Mouse (Mus musculus) midbrain, postnatal 0 days (tissue): Measurements from ENCODE around the gene Dbndd2. TPM values are rescaled to one million over a fixed set of nuclear protein-coding genes. Genes with fewer than 3 reads are reported as not detected.
A peak's percentile ranks its signal among the peaks of the same experiment; 100 is the strongest.

ENCODE experiments used
- ATAC-seq: fragments of 200-750 bp; cut with Nextera tagmentation; 2 replicates; pipeline ENCODE4 v1.8.0; 2017; ENCODE audit warnings: moderate number of reproducible peaks, mild to moderate bottlenecking, moderate TSS enrichment, moderate library complexity; ENCODE audit not compliant: low FRiP score
- DNase-seq: peaks from one replicate; pipeline ENCODE4 v3.0.0-alpha.2; 2015; ENCODE audit warnings: low spot score
- H3K27ac ChIP-seq: fragments of 300-500 bp; sonication (generic); 2 replicates; pipeline ENCODE4 v1.5.1; 2014; ENCODE audit warnings: low read depth, mild to moderate bottlenecking, low read length, mixed read lengths
- H3K27me3 ChIP-seq: fragments of 300-500 bp; sonication (generic); 2 replicates; pipeline ENCODE4 v1.6.1; 2014; ENCODE audit warnings: low read length, control low read depth, mixed read lengths; ENCODE audit not compliant: insufficient read depth
- H3K36me3 ChIP-seq: fragments of 300-500 bp; sonication (generic); 2 replicates; pipeline ENCODE4 v1.6.1; 2014; ENCODE audit warnings: low read length, control low read depth, mixed read lengths; ENCODE audit not compliant: insufficient read depth
- H3K4me1 ChIP-seq: fragments of 300-500 bp; sonication (generic); 2 replicates; pipeline ENCODE4 v1.6.1; 2014; ENCODE audit warnings: mild to moderate bottlenecking, control low read depth, antibody characterized with exemption, low read length, mixed read lengths; ENCODE audit not compliant: insufficient read depth
- H3K4me2 ChIP-seq: fragments of 300-500 bp; sonication (generic); 2 replicates; pipeline ENCODE4 v1.6.1; 2014; ENCODE audit warnings: low read depth, mild to moderate bottlenecking, low read length, mixed read lengths; ENCODE audit not compliant: poor library complexity, severe bottlenecking
- H3K4me3 ChIP-seq: fragments of 300-500 bp; sonication (generic); 2 replicates; pipeline ENCODE4 v1.5.1; 2014; ENCODE audit warnings: low read depth, mild to moderate bottlenecking, low read length, moderate library complexity
- H3K9ac ChIP-seq: fragments of 300-500 bp; sonication (generic); replicated peaks from 2 replicates; pipeline ENCODE4 v1.6.1; 2014; ENCODE audit warnings: mild to moderate bottlenecking, low read length, moderate library complexity, mixed read lengths; ENCODE audit not compliant: poor library complexity, severe bottlenecking
- H3K9me3 ChIP-seq: fragments of 300-500 bp; sonication (generic); 2 replicates; pipeline ENCODE4 v1.6.1; 2016; ENCODE audit warnings: low read length, control low read depth
- CTCF ChIP-seq: IDR thresholded peaks from 2 replicates; pipeline ENCODE4 v1.5.1; 2016; ENCODE audit warnings: antibody characterized with exemption, mild to moderate bottlenecking
- WGBS: fragments of 180-500 bp; shearing (Covaris S2); extraction: QIAGEN DNeasy Blood & Tissue Kit; methylation state at CpG from one replicate; pipeline ENCODE4 v1.1.7; 2014; 5-methylcytosine and 5-hydroxymethylcytosine counted together
- polyA plus RNA-seq: library from polyadenylated mRNA; unstranded; fragments of >200 nt; fragmentation: Nextera tagmentation; extraction: Ambion mirVana; gene quantifications from 2 replicates; pipeline ENCODE4 v1.2.1, GENCODE M21; 2015
- total RNA-seq: library from RNA; depleted of rRNA; stranded (reverse); fragments of >200 nt; gene quantifications from 2 replicates; pipeline ENCODE4 v1.2.3, GENCODE M21; 2014

The Dbndd2 gene
- total and polyA plus RNA-seq, 2 experiments from 2014 or later, result 25.4 to 26.7 TPM

DNA sequence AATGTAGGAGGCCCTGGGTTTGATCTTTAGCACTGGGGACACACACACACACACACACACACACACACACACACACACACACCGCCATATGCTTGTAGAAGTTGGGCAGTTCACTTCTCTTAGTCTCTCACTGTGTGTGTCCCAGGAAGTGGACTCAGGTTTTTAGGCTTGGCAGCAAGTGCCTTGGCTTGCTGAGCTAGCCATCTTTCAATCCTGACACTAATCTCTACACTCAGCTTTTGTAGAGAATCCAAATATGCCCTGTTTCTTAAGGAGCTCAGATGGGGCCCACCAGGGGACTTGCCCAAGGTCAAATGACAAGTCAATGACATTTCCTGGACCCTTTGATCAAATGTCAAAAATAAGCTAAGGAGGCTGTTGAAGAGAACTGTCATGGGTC is 29.5 kb upstream of the Dbndd2 start:
- H3K27ac ChIP-seq, result no peak overlapping the region
- DNase-seq (no peak), ATAC-seq (no peak)
- no peaks in the 10 kb centered on the region for H3K27me3 ChIP-seq
- TF ChIP-seq CTCF, result no peak
- 73% methylated on average over 1 of the region's 1 CpGs for WGBS
- peak overlapping the region; percentile 35; the same call in 1 of the 2 replicates for H3K4me2 ChIP-seq
- H3K36me3 ChIP-seq, result no peaks in the 10 kb centered on the region
- H3K4me3 ChIP-seq, result no peak overlapping the region
- H3K4me1 ChIP-seq, result no peaks in the 10 kb centered on the region
- H3K9me3 ChIP-seq, result no peaks in the 10 kb centered on the region
- H3K9ac ChIP-seq, result no peak overlapping the region; the same call in 1 of the 2 replicates

- Histone ChIP-seq H3K27me3 (no peaks in the 10 kb centered on the region), H3K36me3 (no peaks in the 10 kb centered on the region), H3K4me2 (peak within 1 kb of the TSS; percentile 35), H3K27ac (no peak within 1 kb of the TSS), H3K4me3 (no peak within 1 kb of the TSS; the same call in 1 of the 2 replicates), H3K9me3 (no peaks in the 10 kb centered on the region), H3K9ac (no peak within 1 kb of the TSS; the same call in 1 of the 2 replicates), H3K4me1 (0 out of 2 replicates have a peak, but pooled peaks cover 1% of the 10 kb centered on the region)
- TF ChIP-seq CTCF, result peak; percentile 47
- ATAC-seq (no peak), DNase-seq (no peak)
- WGBS, result 4% methylated on average over 7 of the region's 7 CpGs
Measured at GRCm38 (mm10) chr2:164456864-164457300, 29.0 kb upstream of the Dbndd2 start, which contains the start of gene Sys1. TSS of gene Sys1 (plus strand) at chr2:164456964.

DNA sequence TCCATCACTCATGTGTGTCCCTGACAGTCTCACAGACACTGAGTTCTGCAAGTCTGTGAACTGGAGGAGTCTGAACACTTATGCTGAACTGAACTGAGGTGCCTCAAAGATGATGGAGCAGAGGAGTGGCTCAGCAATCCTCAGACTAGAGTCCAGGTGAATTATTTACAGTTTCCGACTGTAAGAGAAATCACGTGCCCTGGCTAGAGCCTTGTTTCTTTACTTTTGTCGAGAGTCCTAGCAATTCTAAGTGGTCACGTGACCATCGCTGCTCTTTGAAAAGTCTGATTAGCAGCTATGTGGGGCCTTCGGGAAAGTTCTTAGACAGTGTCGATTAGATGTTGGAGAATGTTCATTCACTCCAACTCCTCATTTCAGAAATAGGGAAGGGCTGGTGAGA is 28.0 kb upstream of the Dbndd2 start:
- Histone ChIP-seq H3K4me3 (no peak overlapping the region), H3K4me1 (0 out of 2 replicates have a peak, but pooled peaks cover 3% of the 10 kb centered on the region), H3K4me2 (no peak overlapping the region), H3K9ac (no peak overlapping the region), H3K27ac (no peak overlapping the region), H3K27me3 (no peaks in the 10 kb centered on the region), H3K9me3 (no peaks in the 10 kb centered on the region), H3K36me3 (no peaks in the 10 kb centered on the region)
- DNase-seq (no peak), ATAC-seq (no peak)
- no peak for TF ChIP-seq CTCF
- WGBS, result 69% methylated on average over 7 of the region's 7 CpGs

DNA sequence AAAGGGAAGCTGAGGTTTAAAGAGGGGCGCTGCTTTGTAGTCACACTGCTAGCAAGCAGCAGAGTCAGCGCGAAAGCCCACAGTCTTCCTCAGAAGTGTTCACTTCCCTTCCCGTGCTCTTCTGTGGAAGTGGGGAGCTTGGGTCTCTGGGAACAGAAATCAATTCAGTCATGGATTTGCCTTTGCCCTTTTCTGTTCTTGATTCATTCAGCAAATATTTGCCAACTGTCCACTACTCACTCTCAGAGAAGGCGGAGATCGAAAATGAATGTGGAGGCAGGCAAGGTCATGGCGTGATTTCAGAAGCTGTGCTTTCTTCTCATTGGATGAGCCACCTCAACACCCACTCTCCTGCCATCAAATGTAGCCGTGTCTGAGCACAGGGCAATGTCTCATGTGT is 27.4 kb upstream of the Dbndd2 start:
- Histone ChIP-seq H3K9ac (no peak overlapping the region), H3K27me3 (no peaks in the 10 kb centered on the region), H3K4me3 (no peak overlapping the region), H3K9me3 (no peaks in the 10 kb centered on the region), H3K4me2 (no peak overlapping the region), H3K36me3 (peaks cover 6% of the 10 kb centered on the region; the same call in 1 of the 2 replicates), H3K4me1 (0 out of 2 replicates have a peak, but pooled peaks cover 3% of the 10 kb centered on the region), H3K27ac (no peak overlapping the region)
- DNase-seq (no peak), ATAC-seq (no peak)
- no peak for TF ChIP-seq CTCF
- 89% methylated on average over 8 of the region's 8 CpGs for WGBS

DNA sequence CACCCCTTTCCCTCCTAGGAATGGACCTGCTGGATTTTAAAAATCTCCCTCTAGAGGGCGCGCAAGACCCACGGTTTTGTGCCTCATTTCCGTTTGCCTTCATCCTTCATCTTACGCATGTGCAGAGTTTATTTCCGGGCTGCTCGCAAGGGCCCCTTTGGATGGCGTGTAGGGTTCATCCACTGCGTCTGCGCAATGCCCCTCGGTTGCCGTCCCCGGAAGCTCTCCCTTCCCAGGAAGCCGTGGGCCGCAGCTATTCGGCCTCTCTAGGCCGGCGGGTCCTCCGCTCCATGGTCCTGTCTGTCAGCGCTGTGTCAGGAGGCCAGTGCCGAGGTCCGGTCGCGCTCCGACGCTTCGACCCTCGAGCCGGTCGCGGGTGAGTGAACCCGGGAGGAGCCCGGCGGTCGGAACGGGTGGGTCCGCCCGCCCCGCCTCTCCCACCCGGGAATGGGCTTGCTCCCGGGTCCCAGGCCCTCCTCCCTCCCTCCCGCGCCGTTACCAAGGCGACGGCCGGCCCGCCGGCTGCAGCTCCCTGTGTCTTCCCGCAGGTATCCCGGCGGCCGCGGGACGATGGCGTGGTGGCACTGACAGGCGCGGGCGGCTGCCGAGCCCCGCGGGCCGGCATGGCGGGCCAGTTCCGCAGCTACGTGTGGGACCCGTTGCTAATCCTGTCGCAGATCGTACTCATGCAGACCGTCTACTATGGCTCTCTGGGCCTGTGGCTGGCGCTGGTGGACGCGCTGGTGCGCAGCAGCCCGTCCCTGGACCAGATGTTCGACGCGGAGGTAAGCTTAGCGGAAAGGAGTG is 25.0 kb upstream of the Dbndd2 start, which contains the start of gene Gm20458:
Gene Gm20458, plus strand, starts transcription at position 223 of the 807 bp plus-strand sequence.
- H3K27me3 ChIP-seq, result no peaks in the 10 kb centered on the region
- peaks cover 29% of the 10 kb centered on the region for H3K36me3 ChIP-seq
- peak within 1 kb of the TSS; percentile 86 for H3K9ac ChIP-seq
- H3K4me1 ChIP-seq, result 0 out of 2 replicates have a peak, but pooled peaks cover 3% of the 10 kb centered on the region
- TF ChIP-seq CTCF, result peak; percentile 89
- ATAC-seq (peak; percentile 99), DNase-seq (peak; percentile 99)
- no peaks in the 10 kb centered on the region for H3K9me3 ChIP-seq
- WGBS, result under 1% methylated on average over 69 of the region's 79 CpGs
- peak within 1 kb of the TSS; percentile 69 for H3K4me3 ChIP-seq
- peak within 1 kb of the TSS; percentile 92 for H3K27ac ChIP-seq
- H3K4me2 ChIP-seq, result peak within 1 kb of the TSS; percentile 71

DNA sequence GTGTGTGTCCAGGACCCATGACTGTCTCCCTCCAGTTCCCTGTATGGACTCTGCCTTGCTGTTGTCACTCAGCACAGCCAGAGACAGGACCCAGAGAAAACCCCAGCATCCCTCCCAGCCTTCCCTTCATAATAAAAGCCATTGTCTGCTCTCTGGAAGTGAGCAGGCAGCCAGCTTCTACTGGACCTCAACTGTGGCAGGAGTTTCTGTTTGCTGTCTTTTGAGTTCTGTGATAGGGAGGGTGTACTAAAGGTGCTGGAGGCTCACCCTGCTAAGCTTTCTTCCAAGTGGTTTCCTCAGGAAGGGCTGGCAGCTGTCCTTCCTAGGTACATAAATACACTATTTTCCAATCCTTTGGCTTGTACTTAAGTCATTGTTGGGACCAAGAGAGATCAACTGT is 20.7 kb upstream of the Dbndd2 start:
- no peak for ATAC-seq
- no peak overlapping the region for H3K4me2 ChIP-seq
- 0 out of 2 replicates have a peak, but pooled peaks cover 3% of the 10 kb centered on the region for H3K4me1 ChIP-seq
- no peak overlapping the region for H3K9ac ChIP-seq
- peaks cover 49% of the 10 kb centered on the region for H3K36me3 ChIP-seq
- no peak for DNase-seq
- H3K27me3 ChIP-seq, result no peaks in the 10 kb centered on the region
- H3K27ac ChIP-seq, result no peak overlapping the region
- no peaks in the 10 kb centered on the region for H3K9me3 ChIP-seq
- no peak overlapping the region for H3K4me3 ChIP-seq
- no peak for TF ChIP-seq CTCF
